Mouse (Mus musculus): ENCODE results near the gene Ndufaf8. TPM values are rescaled to one million over a fixed set of nuclear protein-coding genes. Genes with fewer than 3 reads are reported as not detected.
A peak's percentile ranks its signal among the peaks of the same experiment; 100 is the strongest.

Ndufaf8 gene
- total RNA-seq (2015; ENCODE audit: low replicate concordance) (0.96 and 3.3 TPM in 2 replicates), total RNA-seq (2017; ENCODE audit: low replicate concordance) (1.4 and 5.3 TPM in 2 replicates)

DNA sequence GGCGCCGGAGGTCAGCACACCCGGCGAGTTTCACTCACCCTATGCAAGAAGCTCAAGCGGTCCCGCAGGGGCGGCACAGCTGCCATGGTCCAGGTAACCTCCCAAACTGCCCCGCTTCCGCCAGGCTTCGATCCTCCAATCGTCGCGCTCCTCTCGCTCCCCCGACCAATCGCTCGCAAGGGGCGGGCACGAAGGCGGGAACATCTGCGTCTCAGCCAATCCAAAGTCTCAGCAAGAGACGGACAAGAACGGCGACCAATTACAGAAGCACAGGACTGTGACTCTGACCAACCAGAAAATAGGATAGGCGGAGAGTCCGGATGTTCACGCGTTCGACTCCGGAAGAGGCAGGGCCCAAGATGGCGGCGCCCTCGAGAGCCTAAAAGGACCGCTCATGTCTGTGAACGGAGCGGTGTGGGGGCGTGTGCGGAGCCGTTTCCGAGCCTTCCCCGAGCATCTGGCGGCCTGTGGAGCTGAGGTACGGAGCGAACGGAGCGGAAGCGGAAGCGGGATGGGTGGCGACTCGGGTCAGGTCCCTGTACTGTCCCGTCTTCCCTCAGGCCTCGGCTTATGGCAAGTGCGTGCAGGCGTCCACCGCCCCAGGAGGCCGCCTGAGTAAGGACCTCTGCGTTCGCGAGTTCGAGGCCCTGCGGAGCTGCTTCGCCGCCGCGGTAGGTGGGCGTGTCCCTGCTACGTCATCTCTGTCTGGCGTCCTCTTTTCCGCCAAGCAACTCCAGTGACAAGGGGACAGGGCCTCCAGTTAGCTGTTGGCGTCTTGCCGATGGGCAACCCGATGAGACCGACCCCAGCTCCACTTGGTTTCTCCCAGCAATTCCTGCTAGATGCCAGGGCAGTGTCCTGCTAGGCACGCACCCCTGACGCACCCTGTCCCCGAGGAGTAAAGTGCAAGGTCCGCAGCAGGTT, at the start of gene Ndufaf8, which contains the start of gene Tepsin:
Gene Ndufaf8, plus strand, starts transcription at position 341 of the 924 bp plus-strand sequence.
Gene Tepsin, minus strand, starts transcription at position 144 of the 924 bp plus-strand sequence.
- ATAC-seq (replicated peaks; ENCODE audit: low FRiP score, poor library complexity, severe bottlenecking), result peak; percentile 95

DNA sequence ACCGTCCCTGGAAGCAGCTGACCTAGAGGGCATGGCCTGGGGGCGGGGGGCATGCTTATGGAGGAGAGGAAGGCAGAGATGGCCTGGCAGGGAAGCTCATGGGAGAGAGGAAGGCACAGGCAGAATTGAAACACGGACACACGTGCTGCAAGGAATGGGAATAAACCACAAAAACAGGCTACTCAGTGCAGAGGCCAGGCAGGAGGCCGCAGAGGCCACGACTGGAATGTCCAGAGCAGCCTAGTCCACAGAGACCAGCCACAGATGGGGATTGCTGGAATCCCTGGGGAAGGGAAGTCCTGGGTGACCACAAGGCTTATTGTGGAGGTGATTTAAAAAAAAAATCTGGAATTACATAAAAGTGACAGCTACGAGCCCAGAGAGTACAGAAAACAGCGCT, 49.7 kb upstream of the Ndufaf8 start:
- ATAC-seq (replicated peaks; ENCODE audit: low FRiP score, poor library complexity, severe bottlenecking), result no peak

DNA sequence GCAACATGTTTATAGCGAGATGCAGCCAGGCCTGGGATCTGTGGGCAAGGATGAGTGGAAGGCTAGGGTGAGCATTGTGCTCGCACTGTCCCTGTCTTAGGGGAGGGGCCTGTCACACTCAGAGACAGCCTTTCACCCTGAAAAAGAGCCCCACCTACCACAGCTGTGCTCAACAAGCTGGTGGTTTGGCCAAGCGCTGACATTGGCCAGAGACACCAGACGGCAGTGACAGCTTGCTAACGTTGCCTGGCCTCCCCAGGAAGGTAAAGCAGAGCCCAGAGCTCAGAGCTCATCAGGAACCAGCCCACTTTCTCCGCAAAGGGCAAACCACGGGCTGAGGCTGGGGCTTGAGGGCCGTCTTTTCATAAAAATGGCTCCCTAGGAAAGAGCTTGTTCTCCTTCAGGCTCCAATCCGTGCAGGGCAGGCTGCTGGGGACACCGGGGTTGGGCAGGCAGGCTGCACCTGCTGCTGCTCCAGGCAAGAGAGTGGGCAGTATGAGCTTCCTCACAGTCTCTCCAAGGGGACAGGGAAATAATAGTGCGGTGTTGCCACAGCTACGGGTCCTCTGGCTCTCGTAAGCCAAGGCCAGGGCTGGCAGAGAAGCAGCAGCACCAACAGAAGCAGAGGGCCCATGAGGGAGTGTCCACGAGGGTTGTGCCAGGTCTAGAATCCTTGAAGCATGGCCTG, 47.5 kb upstream of the Ndufaf8 start:
- ATAC-seq (replicated peaks; ENCODE audit: low FRiP score, poor library complexity, severe bottlenecking), result no peak

DNA sequence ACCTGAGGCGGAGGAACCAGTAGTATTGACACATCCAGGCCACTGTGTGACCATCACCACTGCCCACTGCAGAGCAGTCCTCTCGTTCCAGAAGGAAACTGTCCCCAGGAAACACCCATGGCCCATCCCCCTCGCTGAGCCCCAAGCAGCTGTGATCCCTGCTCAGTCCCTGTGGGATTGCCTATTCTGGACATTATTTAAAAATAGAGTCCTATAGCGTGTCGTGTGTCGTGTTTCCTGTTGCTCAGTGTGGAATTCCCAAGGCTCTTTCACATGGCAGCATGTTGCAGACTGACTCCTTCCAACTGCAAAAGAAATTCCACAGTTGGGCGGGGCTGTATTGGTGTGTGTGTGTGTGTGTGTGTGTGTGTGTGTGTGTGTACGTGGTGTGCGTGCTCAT, 46.5 kb upstream of the Ndufaf8 start:
- ATAC-seq (replicated peaks; ENCODE audit: low FRiP score, poor library complexity, severe bottlenecking), result no peak

DNA sequence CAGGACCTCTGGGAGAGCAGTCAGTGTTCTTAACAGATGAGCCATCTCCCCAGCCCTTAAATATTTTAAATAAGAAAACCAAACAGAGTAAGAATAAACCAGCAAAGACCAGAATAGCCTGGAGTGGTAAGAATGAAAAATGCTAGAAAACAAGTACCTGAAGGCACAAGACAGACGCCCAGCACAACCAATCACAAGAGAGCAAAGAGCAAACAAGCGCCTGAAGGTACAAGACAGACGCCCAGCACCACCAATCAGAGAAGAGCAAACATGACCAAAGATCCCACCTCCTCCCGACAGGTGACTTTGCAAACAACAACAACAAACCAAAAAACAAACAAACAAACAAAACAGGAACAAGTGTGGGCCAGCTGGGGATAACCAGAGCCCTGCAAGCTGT, 44.9 kb upstream of the Ndufaf8 start:
- ATAC-seq (replicated peaks; ENCODE audit: low FRiP score, poor library complexity, severe bottlenecking), result no peak

DNA sequence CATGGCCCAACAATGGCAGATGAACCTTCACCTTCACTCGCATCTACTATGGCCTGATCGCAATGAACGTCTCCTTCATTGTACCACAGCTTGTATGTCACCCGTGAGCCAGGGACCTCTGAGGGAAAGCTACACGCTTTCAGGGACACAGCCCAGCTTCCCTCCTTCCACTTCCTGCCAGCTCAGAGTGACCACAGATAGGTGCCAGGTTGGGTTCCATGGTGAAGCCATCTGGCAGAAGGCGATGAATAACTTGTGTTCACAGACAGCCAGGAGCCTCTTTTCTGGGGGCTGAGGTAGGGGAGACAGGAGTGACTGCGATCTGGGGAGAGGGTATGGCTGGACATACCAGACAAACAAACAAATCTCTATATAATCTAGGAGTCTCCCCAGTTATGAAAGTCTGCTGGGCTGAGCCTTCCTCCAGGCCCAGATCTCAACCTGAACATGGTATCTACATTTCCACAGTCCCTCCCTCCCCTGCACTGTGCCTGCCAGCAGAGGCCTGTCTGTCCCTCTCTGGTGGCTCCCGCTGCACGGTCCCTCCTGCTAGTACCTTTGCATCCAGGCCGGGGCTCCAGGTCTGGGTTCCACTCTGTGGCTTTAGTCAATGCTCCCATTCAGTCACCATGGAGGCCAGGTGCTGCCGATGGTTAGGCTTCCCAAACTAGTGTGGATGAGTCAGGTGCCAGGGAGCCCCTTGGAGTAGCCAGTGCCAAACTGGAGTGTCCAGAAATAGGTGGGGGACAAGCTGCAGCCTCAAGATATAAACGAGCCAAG, 42.6 kb upstream of the Ndufaf8 start:
- no peak for ATAC-seq (replicated peaks; ENCODE audit: low FRiP score, poor library complexity, severe bottlenecking)

DNA sequence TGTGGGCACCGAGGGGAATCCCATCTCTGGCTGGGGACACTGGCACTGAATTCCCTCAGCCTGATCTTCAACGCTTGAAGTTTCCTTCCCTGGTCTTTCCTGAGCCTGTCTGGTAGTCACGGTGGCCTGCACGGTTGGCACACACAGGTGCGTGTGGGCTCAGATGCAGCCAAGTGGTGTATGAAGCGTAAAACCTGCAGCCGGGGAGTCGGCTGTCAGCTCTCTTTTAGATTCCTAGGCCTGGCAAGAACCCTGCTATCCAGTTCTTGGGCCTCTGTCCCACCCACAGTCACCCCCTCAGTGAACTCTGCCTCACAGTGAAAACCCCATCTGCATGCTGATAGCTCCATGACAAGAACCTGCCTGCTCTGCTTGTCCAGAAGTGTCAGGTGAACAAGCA, 38.1 kb upstream of the Ndufaf8 start:
- ATAC-seq (replicated peaks; ENCODE audit: low FRiP score, poor library complexity, severe bottlenecking), result no peak

DNA sequence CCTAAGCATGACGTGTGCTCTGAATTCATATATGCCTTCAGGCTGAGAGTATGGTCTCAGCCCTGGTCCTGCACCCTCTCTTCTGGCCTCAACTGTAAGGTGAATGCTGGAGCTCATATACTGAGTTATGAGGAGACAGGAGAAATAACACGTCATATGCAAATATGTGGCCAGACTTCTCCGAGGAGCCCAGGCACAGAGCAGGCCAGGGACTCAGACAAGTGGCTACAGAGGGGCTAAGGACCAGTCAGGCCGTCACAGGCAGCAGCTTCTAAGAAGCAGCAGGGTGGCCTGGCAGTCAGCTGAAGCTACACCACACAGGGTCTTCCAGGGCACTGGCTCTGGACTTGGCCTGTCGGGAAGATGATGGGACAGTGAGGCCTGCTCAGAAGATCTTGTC, 35.4 kb upstream of the Ndufaf8 start:
- ATAC-seq (replicated peaks; ENCODE audit: low FRiP score, poor library complexity, severe bottlenecking), result no peak

DNA sequence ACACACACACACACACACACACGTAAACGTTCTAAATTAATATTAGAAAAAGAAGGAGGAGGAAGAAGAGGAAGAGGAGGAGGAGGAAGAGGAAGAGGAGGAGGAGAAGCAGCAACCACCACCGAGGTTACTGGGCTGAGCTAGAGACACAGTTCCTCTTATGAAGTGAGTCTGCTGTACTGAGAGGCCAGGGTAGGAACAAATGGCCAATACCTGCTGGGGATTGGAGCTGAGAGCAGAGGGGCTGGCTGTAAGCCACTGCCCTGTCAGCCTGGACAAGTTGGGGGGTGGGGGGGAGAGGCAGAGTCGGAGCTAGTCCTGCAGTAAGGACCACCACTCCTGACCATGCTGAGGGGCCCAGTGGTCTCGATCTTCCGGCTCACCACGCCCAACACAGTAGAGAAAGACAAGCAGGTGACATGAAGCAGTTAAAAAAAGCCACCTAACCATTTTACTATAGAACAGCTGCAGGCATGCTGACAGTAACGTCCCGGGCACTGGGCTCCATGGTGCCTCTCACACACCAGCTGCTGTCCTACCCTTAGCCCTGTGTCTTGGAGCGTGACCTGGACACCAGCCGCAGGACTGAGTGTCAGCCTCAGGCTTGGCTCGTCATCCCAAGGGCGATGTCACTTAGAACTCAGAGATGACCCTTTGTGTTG, 34.6 kb upstream of the Ndufaf8 start:
- no peak for ATAC-seq (replicated peaks; ENCODE audit: low FRiP score, poor library complexity, severe bottlenecking)

DNA sequence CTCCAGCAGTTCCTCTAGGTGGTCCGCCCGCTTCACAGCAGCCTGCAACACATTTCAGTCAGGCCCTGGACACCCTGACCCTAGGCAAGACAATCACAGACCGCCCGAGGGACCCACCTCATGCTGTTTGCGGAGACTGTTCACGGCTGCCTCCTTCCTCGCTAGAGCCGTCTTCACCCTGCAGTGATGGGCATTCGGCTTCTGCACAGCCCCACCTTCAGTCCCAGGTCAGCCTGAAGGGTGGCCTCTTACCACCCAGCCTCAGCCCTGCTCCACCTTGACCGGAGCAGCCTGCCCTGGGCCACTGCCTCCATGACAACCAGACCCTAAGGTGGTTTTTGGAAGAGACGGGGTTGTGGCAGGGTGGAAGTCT, 34.1 kb upstream of the Ndufaf8 start:
- no peak for ATAC-seq (replicated peaks; ENCODE audit: low FRiP score, poor library complexity, severe bottlenecking)

DNA sequence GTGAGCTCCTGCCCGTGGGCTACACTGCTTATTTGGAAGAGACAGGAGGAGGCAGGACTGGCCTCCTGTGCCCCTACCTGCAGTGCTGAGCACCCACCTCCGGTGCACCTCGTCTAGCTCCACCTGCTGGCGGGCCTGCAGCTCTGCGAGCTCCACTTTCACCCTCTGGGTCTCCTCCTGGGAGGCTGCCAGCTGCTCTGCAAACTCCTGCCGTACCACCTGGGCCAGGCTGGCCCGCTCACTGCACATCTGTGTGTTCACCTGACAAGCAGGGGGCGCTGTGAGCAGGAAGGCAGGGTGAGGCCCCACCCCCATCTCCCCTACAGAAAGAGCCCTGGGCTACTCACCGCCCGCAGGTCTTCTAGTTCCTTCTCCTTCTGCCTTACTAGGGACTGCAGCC, 33.4 kb upstream of the Ndufaf8 start:
- ATAC-seq (replicated peaks; ENCODE audit: low FRiP score, poor library complexity, severe bottlenecking), result peak; percentile 42

DNA sequence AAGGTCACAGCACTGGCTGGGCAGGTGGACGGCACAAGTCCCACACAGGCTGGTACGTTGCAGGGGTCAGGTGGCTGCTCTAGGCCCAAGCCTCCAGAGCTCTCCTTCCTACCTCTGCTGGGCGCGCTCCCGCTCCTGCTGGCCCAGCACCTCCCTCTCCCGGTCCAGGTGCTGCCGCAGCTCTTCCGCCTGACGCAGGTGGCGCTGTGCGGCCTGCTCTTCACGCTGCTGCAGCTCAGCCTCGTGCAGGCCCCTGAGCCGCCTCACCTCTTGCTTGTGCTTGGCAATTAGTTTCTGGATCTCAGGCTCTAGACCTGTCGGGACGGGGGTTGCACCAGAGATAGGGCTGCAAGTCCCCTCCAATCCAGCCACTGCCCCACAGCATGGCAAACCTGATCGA, 30.9 kb upstream of the Ndufaf8 start:
- no peak for ATAC-seq (replicated peaks; ENCODE audit: low FRiP score, poor library complexity, severe bottlenecking)

DNA sequence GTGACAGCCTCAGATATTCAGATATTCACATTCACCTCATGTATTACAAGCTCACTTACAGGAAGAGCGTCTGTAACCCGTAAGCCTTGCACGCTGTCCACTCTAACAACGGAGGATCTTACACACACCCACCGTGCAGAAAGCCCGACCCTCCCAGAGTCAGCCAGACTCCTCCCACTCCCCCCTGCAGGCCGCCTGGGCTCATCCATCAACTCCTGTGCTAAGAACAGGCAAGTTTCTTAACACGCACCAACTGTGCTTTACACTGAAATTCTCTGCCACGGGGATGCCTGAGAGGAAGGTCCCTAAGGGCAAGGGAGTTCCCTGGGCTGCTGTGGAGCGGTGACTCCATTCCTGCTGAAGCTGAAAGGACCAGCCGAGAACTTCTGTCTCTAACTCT, 29.5 kb upstream of the Ndufaf8 start:
- ATAC-seq (replicated peaks; ENCODE audit: low FRiP score, poor library complexity, severe bottlenecking), result no peak

DNA sequence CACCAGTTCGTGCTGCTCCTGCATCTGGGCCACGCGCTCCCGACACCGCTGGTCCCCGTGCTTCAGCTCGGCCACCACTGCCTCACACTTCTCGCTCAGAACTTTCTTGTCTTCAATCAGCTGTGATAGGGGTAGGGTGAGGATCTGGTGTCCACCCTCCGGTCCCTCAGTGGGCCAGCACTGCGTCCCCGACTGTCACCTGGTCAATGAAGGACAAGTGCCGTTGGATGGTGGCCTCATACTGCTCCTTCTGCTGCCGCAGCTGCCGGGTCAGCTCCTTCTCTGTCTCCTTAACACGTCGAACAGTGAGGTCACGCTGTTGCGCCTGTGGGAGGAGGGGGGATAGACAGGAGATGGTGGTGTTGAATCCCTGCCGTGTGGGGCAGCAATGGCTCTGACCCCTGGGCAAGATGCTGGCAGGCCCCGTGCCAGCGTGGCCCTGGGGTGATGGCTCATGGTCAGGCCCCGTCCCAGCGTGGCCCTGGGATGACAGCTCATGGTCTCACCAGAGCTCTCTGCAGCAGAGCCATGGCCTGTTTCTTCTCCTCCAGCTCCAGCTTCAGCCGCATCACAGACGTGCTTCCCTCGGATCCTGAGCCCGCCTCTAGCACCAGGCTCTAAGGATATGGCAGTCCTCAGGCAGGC, 28.3 kb upstream of the Ndufaf8 start:
- no peak for ATAC-seq (replicated peaks; ENCODE audit: low FRiP score, poor library complexity, severe bottlenecking)

DNA sequence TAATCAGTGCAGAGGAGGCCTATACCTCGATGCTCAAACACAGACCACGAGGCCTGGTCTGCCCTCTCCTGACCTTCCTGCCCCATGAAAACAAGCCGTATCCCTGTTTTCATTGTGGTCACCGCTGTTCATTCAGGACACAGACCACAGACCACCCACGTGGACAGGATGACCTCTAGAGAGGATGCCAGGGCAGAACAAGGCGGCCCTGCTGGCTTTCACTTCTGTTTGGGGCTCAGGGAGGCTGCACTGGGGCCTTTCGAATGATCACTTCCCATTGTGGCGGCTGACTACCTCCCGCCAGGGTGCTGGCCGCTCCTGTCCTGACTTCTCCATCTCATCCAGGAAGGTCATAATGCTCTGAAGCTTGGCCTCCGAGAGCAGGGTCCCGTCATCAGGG, 27.7 kb upstream of the Ndufaf8 start:
- ATAC-seq (replicated peaks; ENCODE audit: low FRiP score, poor library complexity, severe bottlenecking), result no peak

DNA sequence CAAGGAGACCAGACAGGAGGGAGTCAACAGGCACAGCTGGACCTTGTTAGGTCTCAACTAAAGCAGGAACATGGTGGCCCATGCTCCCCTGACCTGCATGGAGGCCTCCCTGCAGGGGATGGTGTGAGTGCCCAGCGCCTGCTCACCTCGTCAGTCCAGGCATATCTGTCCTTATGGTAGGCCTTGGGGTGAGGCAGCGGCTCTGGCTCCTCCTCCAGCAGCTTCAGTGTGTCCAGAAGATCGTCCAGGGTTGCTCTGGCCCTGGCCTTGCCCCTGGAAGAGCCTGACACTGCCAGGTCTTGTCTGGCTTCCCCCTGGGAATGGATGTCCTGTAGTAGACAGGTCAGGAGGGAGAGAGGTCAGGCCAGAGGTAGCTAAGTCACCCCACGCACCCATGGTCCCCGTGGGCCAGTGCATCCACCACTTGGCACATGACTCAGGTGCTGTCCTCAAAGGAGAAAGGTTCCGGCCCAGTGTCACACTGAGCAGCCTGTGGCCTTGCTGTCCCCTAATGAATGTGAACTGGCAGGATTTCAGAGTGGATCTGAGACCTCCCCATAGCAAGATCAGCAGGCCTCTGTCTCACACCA, 26.9 kb upstream of the Ndufaf8 start:
- ATAC-seq (replicated peaks; ENCODE audit: low FRiP score, poor library complexity, severe bottlenecking), result no peak

DNA sequence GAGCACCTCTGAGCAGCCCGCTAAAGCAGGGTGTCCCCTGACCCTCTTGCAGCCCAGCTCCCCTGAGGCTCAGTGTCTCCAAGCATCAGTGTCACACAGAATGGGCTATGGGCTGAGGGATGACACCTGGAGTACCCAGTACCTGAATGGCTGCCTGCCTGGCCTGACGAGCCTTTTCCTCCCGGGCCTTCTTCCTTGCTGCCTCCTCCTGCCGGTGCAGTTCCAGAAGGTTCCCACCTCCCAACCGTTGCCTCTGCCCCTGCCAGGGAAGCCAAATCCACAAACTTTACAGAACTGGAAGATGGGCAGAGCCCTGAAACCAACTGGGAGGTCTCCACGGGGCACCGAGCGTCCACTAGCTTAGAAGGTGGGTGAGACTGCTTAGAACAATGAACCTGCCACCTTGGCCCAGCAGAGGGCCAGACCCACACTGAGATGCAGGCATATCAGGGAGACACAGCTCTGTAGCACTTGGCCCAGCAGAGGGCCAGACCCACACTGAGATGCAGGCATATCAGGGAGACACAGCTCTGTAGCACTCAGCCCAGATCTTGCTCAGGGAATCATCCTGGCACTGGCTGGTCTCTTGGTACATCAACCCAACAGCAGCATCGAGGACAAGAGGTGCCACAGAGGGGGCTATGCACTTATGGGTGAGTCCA, 25.6 kb upstream of the Ndufaf8 start:
- no peak for ATAC-seq (replicated peaks; ENCODE audit: low FRiP score, poor library complexity, severe bottlenecking)

DNA sequence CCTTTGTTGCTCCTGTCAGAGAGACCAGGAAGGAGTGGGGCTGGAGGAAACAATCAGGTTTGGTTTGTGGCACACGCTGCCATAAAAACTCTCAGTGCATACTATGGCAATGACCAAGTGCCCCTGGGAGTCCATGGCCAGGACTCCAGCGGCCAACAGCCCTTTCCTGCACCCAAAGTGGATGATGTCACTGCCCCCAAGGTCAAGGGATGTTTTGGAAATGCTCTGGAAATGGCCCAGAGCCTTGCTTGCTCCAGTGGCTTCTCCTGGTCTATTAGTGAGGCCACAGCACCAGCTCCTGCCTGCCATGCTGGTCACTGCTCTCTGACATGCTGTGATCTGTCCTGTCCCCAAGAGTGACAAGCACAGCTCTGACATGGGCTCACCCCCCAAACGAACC, 22.5 kb upstream of the Ndufaf8 start:
- no peak for ATAC-seq (replicated peaks; ENCODE audit: low FRiP score, poor library complexity, severe bottlenecking)

All from erythroblast, adult 5-6 weeks (primary cell).